Mouse (Mus musculus) monocyte, adult 5-6 weeks (primary cell): ENCODE results near the gene Cdh23. TPM values are rescaled to one million over a fixed set of nuclear protein-coding genes. Genes with fewer than 3 reads are reported as not detected.

Experiments
- ATAC-seq: fragments of 153-309, 156-312 bp; replicated peaks from 2 replicates; pipeline ENCODE4 v1.8.0; 2017; ENCODE audit warnings: mild to moderate bottlenecking; ENCODE audit not compliant: low TSS enrichment, insufficient number of reproducible peaks, severe bottlenecking, poor library complexity, low FRiP score
- total RNA-seq: library from RNA; stranded (forward); fragments of 200-1000, 200-491, 200-594 nt; gene quantifications from 3 replicates; pipeline ENCODE4 v1.2.3, GENCODE M21; 2017

Cdh23 gene
- total RNA-seq, 1 experiment from 2014 or later: 1.1 TPM

- peak; percentile 11 for ATAC-seq
Measured at GRCm38 (mm10) chr10:60390904-60391420, 305.3 kb downstream of the Cdh23 start.

GRCm38 (mm10) chr10:60390177-60390903 lies 305.9 kb downstream of the Cdh23 start:
- no peak; the same call in 1 of the 2 replicates for ATAC-seq

- peak; percentile 66 for ATAC-seq
Measured at GRCm38 (mm10) chr10:60389447-60389865, 306.8 kb downstream of the Cdh23 start.

- ATAC-seq: peak; percentile 28; the same call in 1 of the 2 replicates
Measured at GRCm38 (mm10) chr10:60388332-60388731, 308.0 kb downstream of the Cdh23 start.

GRCm38 (mm10) chr10:60381142-60381925 lies 315.0 kb downstream of the Cdh23 start:
- ATAC-seq: no peak

GRCm38 (mm10) chr10:60380229-60380628 lies 316.1 kb downstream of the Cdh23 start:
- ATAC-seq: no peak

GRCm38 (mm10) chr10:60379419-60379957 lies 316.8 kb downstream of the Cdh23 start:
- no peak for ATAC-seq

- no peak for ATAC-seq
Measured at GRCm38 (mm10) chr10:60376704-60377103, 319.6 kb downstream of the Cdh23 start.

GRCm38 (mm10) chr10:60373937-60374578 lies 322.2 kb downstream of the Cdh23 start:
- ATAC-seq: no peak

GRCm38 (mm10) chr10:60373543-60373936 lies 322.8 kb downstream of the Cdh23 start:
- no peak for ATAC-seq

- ATAC-seq: peak; percentile 42; the same call in 1 of the 2 replicates
Measured at GRCm38 (mm10) chr10:60371596-60372386, 324.5 kb downstream of the Cdh23 start.

GRCm38 (mm10) chr10:60370601-60371061 lies 325.7 kb downstream of the Cdh23 start:
- ATAC-seq: no peak

GRCm38 (mm10) chr10:60370098-60370497 lies 326.2 kb downstream of the Cdh23 start:
- no peak for ATAC-seq

GRCm38 (mm10) chr10:60369405-60369804 lies 326.9 kb downstream of the Cdh23 start:
- peak; percentile 58 for ATAC-seq

- ATAC-seq: no peak
Measured at GRCm38 (mm10) chr10:60367904-60368303, 328.4 kb downstream of the Cdh23 start.

- ATAC-seq: peak; percentile 1; the same call in 1 of the 2 replicates
Measured at GRCm38 (mm10) chr10:60367145-60367544, 329.1 kb downstream of the Cdh23 start.

GRCm38 (mm10) chr10:60363426-60363825 lies 332.9 kb downstream of the Cdh23 start:
- ATAC-seq: no peak

GRCm38 (mm10) chr10:60362310-60362628 lies 334.0 kb downstream of the Cdh23 start:
- ATAC-seq: no peak
